Mouse (Mus musculus) midbrain, embryonic 12.5 days (tissue): ENCODE results near the gene Map7. TPM values are rescaled to one million over a fixed set of nuclear protein-coding genes. Genes with fewer than 3 reads are reported as not detected.

Source experiments
- ATAC-seq: fragments of 200-750 bp; cut with Nextera tagmentation; 2 replicates; pipeline ENCODE4 v1.8.0; 2017; ENCODE audit warnings: low read depth, moderate TSS enrichment, moderate library complexity; ENCODE audit not compliant: low FRiP score
- H3K27ac ChIP-seq: fragments of 300-500 bp; sonication (generic); replicated peaks from 2 replicates; pipeline ENCODE4 v1.5.1; 2016; ENCODE audit warnings: mild to moderate bottlenecking
- H3K27me3 ChIP-seq: fragments of 300-500 bp; sonication (generic); 2 replicates; pipeline ENCODE4 v1.6.1; 2016; ENCODE audit warnings: mild to moderate bottlenecking
- H3K36me3 ChIP-seq: fragments of 300-500 bp; sonication (generic); 2 replicates; pipeline ENCODE4 v1.6.1; 2016
- H3K4me1 ChIP-seq: fragments of 300-500 bp; sonication (generic); 2 replicates; pipeline ENCODE4 v1.6.1; 2016
- H3K4me2 ChIP-seq: fragments of 300-500 bp; sonication (generic); replicated peaks from 2 replicates; pipeline ENCODE4 v1.6.1; 2016; ENCODE audit warnings: mild to moderate bottlenecking, moderate library complexity
- H3K4me3 ChIP-seq: fragments of 300-500 bp; sonication (generic); 2 replicates; pipeline ENCODE4 v1.5.1; 2016; ENCODE audit warnings: mild to moderate bottlenecking
- H3K9ac ChIP-seq: fragments of 300-500 bp; sonication (generic); replicated peaks from 2 replicates; pipeline ENCODE4 v1.6.1; 2016; ENCODE audit warnings: mild to moderate bottlenecking, moderate library complexity
- H3K9me3 ChIP-seq: fragments of 300-500 bp; sonication (generic); 2 replicates; pipeline ENCODE4 v1.6.1; 2016; ENCODE audit warnings: mild to moderate bottlenecking
- WGBS: fragments of 180-500 bp; shearing (Covaris S2); methylation state at CpG from one replicate; pipeline ENCODE4 v1.1.7; 2016; 5-methylcytosine and 5-hydroxymethylcytosine counted together
- polyA plus RNA-seq: library from polyadenylated mRNA; unstranded; fragments of >200 nt; fragmentation: Nextera tagmentation; extraction: Ambion mirVana; gene quantifications from 2 replicates; pipeline ENCODE4 v1.2.1, GENCODE M21; 2016

The Map7 gene
- polyA plus RNA-seq, 1 experiment from 2014 or later: 5.5 TPM

- H3K27ac ChIP-seq: no peak overlapping the region
- H3K9me3 ChIP-seq: no peaks in the 10 kb centered on the region
- ATAC-seq: no peak
- H3K4me2 ChIP-seq: no peak overlapping the region
- H3K4me3 ChIP-seq: no peak overlapping the region
- H3K27me3 ChIP-seq: peaks cover 10% of the 10 kb centered on the region; the same call in 1 of the 2 replicates
- no peaks in the 10 kb centered on the region for H3K36me3 ChIP-seq
- WGBS: 76% methylated on average over 2 of the region's 2 CpGs
- H3K4me1 ChIP-seq: peaks cover 17% of the 10 kb centered on the region
- H3K9ac ChIP-seq: no peak overlapping the region
Measured at GRCm38 (mm10) chr10:20281456-20281855, 133.2 kb downstream of the Map7 start.

GRCm38 (mm10) chr10:20285289-20285975 is 137.2 kb downstream of the Map7 start:
- H3K9ac ChIP-seq: peak overlapping the region; percentile 35; the same call in 1 of the 2 replicates
- no peaks in the 10 kb centered on the region for H3K36me3 ChIP-seq
- ATAC-seq: peak; percentile 90
- no peaks in the 10 kb centered on the region for H3K9me3 ChIP-seq
- peaks cover 22% of the 10 kb centered on the region for H3K27me3 ChIP-seq
- H3K4me3 ChIP-seq: no peak overlapping the region
- H3K4me1 ChIP-seq: peaks cover 25% of the 10 kb centered on the region
- 4% methylated on average over 10 of the region's 10 CpGs for WGBS
- peak overlapping the region; percentile 86 for H3K27ac ChIP-seq
- peak overlapping the region; percentile 38 for H3K4me2 ChIP-seq

- WGBS: 21% methylated on average over 15 of the region's 15 CpGs
- Histone ChIP-seq H3K27ac (peak overlapping the region; percentile 86), H3K9me3 (no peaks in the 10 kb centered on the region), H3K27me3 (peaks cover 22% of the 10 kb centered on the region), H3K36me3 (no peaks in the 10 kb centered on the region), H3K4me3 (no peak overlapping the region), H3K4me2 (peak overlapping the region; percentile 38), H3K4me1 (peaks cover 25% of the 10 kb centered on the region), H3K9ac (peak overlapping the region; percentile 35)
- ATAC-seq: peak; percentile 57
Measured at GRCm38 (mm10) chr10:20285994-20286836, 137.9 kb downstream of the Map7 start.

- no peaks in the 10 kb centered on the region for H3K9me3 ChIP-seq
- no peak for ATAC-seq
- H3K27ac ChIP-seq: peak overlapping the region; percentile 86
- H3K4me2 ChIP-seq: no peak overlapping the region
- WGBS: 26% methylated on average over 6 of the region's 6 CpGs
- no peak overlapping the region for H3K4me3 ChIP-seq
- no peak overlapping the region for H3K9ac ChIP-seq
- peaks cover 22% of the 10 kb centered on the region for H3K27me3 ChIP-seq
- no peaks in the 10 kb centered on the region for H3K36me3 ChIP-seq
- H3K4me1 ChIP-seq: peaks cover 25% of the 10 kb centered on the region
Measured at GRCm38 (mm10) chr10:20287369-20287768, 139.1 kb downstream of the Map7 start.

- 14% methylated on average over 11 of the region's 11 CpGs for WGBS
- ATAC-seq: peak; percentile 35; the same call in 1 of the 2 replicates
- Histone ChIP-seq H3K4me2 (peak overlapping the region; percentile 49), H3K36me3 (no peaks in the 10 kb centered on the region), H3K9me3 (no peaks in the 10 kb centered on the region), H3K4me3 (peak overlapping the region; percentile 25; the same call in 1 of the 2 replicates), H3K9ac (peak overlapping the region; percentile 41; the same call in 1 of the 2 replicates), H3K27me3 (peaks cover 12% of the 10 kb centered on the region), H3K4me1 (peaks cover 18% of the 10 kb centered on the region), H3K27ac (0 out of 2 replicates have a peak overlapping the region, but pooled peaks have one; percentile 17)
Measured at GRCm38 (mm10) chr10:20290467-20290883, 142.2 kb downstream of the Map7 start.

GRCm38 (mm10) chr10:20295961-20296360 is 147.7 kb downstream of the Map7 start:
- no peaks in the 10 kb centered on the region; the same call in 1 of the 2 replicates for H3K27me3 ChIP-seq
- H3K36me3 ChIP-seq: no peaks in the 10 kb centered on the region
- no peaks in the 10 kb centered on the region for H3K4me1 ChIP-seq
- H3K27ac ChIP-seq: no peak overlapping the region
- ATAC-seq: no peak
- H3K9ac ChIP-seq: no peak overlapping the region
- H3K9me3 ChIP-seq: no peaks in the 10 kb centered on the region
- WGBS: 71% methylated on average over 5 of the region's 5 CpGs
- no peak overlapping the region for H3K4me3 ChIP-seq
- H3K4me2 ChIP-seq: no peak overlapping the region

GRCm38 (mm10) chr10:20298152-20298920 is 150.1 kb downstream of the Map7 start:
- no peak for ATAC-seq
- Histone ChIP-seq H3K4me1 (no peaks in the 10 kb centered on the region), H3K4me2 (no peak overlapping the region), H3K9ac (no peak overlapping the region), H3K36me3 (no peaks in the 10 kb centered on the region), H3K27me3 (no peaks in the 10 kb centered on the region; the same call in 1 of the 2 replicates), H3K27ac (no peak overlapping the region), H3K9me3 (no peaks in the 10 kb centered on the region), H3K4me3 (no peak overlapping the region)
- whole genome bisulfite sequencing: 42% methylated on average over 3 of the region's 3 CpGs

DNA sequence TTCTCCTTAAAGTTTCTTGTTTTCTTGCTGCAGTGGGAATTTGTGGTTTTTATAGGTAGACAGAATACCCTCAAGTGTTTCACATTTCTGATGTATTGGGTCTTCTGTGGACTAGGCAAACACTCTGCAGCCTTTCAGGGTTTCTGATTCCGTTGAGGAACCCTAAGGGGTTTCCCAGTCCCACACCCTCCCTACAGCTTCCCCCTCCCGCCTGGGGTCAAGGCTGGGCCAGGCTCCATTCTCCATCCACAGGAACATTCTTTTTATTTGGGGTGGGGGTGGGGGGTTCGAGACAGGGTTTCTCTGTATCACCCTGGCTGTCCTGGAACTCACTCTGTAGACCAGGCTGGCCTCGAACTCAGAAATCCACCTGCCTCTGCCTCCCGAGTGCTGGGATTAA is 150.8 kb downstream of the Map7 start:
- no peak for ATAC-seq
- WGBS: 79% methylated on average over 5 of the region's 5 CpGs

DNA sequence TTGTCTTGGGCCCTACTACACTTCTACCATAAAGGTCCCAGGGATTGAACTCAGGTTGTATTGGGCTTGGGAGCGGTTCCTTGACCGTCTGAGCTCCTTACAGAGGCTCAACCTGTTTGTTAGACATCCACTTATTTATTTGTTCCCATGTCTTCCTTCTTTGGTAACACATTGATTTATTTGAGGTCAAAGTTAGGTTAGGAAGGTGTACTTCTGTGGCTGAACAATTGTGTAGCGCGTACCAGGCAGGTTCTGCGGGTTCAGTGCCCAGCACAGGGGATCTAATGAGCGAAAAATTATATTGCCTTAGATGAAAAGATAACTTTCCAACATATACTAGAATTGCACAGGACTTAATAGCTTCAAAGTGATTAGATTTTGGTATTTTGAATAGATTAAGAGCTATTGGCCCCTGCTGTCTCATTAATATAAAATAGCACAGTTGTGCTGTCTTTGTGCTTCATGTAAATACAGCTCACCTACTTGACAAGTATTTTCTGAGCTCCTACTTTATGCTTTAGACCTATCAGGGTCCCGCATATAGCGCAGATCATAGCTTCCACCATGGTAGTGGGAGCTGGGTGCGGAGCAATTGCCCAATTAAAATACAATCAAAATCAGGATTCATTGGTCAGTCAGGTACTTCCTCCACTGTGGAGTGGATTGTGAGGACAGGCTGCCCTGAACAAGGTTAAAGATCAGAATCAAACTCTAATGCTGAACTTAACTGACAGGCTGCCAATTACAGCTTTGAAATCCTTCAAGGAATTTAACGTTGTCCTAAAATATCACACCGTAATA is 162.9 kb downstream of the Map7 start:
- Histone ChIP-seq H3K4me3 (peak overlapping the region; percentile 82), H3K4me1 (peaks cover 17% of the 10 kb centered on the region), H3K27ac (peak overlapping the region; percentile 99), H3K36me3 (no peaks in the 10 kb centered on the region), H3K27me3 (no peaks in the 10 kb centered on the region), H3K4me2 (peak overlapping the region; percentile 76), H3K9ac (peak overlapping the region; percentile 86), H3K9me3 (no peaks in the 10 kb centered on the region)
- 49% methylated on average over 11 of the region's 11 CpGs for WGBS
- ATAC-seq: no peak

More for the DNA sequence above, 150.8 kb downstream of the Map7 start:
- no peaks in the 10 kb centered on the region for H3K4me1 ChIP-seq
- no peaks in the 10 kb centered on the region for H3K36me3 ChIP-seq
- H3K4me2 ChIP-seq: no peak overlapping the region
- H3K27ac ChIP-seq: no peak overlapping the region
- H3K9ac ChIP-seq: no peak overlapping the region
- H3K4me3 ChIP-seq: no peak overlapping the region
- H3K9me3 ChIP-seq: no peaks in the 10 kb centered on the region
- H3K27me3 ChIP-seq: no peaks in the 10 kb centered on the region; the same call in 1 of the 2 replicates

DNA sequence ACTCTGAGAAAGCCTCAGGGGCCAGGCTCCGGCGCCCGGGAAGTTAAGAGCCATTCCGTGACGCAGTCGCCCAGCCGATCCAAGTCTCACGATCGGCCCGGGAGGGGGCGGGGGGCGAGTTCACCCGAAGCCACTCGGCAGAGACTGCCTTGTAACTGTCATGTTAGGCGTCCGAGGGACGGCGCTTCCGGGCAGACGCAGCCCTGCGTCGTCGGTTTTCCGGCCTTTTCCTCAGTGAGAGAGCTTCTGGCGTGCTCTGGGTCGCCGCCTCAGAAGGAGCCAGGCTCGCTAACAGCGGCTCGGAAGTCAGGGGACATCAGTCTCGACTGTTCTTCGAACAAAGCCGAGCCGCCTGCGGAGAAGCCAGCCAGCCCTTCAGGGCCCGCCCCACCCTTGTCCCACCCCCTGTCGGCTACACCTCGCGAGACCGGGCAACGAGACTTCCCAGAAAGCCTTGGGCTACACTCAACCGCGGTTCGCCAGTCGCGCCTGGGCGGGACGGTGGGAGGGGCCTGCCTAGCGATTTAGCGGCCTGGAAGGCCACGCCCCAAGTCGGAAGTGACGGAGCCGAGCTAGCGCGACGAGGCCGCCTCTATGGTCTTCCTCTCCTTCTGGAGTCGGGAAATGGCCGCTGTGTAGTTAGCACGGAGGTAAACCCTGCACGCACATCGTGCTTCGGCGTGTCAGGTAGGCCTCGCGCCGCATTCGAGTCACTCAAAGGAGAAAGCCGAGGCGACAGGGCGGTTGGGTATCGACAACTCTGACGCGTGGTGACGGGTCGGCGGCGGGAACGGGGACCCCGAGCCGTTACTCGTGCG is 163.9 kb downstream of the Map7 start, which contains the start of gene Bclaf1:
Gene Bclaf1 (plus strand): TSS at position 552 of the 818 bp plus-strand sequence.
- peak; percentile 98 for ATAC-seq
- Histone ChIP-seq H3K4me1 (peaks cover 17% of the 10 kb centered on the region), H3K4me3 (peak within 1 kb of the TSS; percentile 82), H3K27ac (peak within 1 kb of the TSS; percentile 99), H3K9me3 (no peaks in the 10 kb centered on the region), H3K9ac (peak within 1 kb of the TSS; percentile 86), H3K27me3 (no peaks in the 10 kb centered on the region), H3K36me3 (no peaks in the 10 kb centered on the region), H3K4me2 (peak within 1 kb of the TSS; percentile 76)
- WGBS: under 1% methylated on average over 82 of the region's 84 CpGs
